In the genomic region with DNA sequence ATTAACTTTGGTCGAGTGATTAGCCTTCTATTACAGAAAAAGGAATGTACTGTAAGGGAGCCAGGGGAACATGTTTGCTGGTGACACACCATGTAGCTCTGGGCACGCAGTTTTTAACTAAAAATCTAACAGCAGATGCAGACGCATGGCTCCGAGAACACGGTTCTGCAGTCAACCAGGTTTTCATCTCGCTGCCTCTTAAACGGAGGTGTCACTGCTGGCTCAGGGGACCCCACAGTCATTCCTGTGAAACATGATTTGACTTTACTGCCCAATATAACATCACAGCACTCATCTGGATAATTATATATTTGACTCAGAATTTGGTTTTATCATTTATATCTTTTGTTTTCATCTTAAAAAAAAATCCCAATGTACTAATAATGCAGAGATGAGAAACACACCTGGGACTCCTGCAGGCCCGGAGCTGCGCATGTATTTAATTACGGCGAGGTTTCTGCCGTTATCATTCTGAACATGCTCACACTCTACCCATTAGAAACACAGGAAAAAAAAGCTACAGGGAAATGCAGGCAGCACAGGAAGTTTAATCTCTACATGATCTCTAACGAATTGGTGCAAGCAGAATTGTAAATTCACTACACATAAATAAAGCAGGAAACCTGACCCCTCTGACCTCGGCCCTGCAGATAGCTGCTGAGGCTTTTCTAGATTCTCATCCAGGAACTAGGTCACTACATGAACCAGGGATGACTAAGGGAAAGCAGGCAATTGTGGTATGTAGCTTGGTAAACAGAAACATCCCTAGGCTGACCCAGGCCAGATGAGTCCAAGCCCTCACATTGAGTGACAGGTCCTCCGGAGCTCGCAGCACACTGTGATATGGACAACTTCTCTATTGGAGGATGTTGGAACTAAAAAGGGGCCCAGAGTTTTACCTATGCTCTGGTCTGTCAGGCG, we compare ENCODE assay signal across 11 mouse cellular contexts.
DNase-seq lines count a peak whose midpoint lies in the region; ATAC-seq and TF ChIP-seq lines count a peak whose summit lies in the region.
"Had no signal": no experiment of that assay in that cellular context is flagged by ENCODE, and none has a peak within 500 bp of the region (broad histone marks: within the 10 kb centered on the region; RNA-seq: fewer than 3 reads in every experiment).

No protein-coding gene starts in this region.

- H3K9ac ChIP-seq in midbrain, embryonic 16.5 days (ENCODE audit: low read depth, low read length), result no peak overlapping the region
- H3K9ac ChIP-seq in forebrain, embryonic 13.5 days, result no peak overlapping the region
- H3K9ac ChIP-seq: embryonic facial prominence, embryonic 15.5 days; limb, embryonic 12.5 days had no signal

- no peak for TF ChIP-seq CTCF in brain, embryonic 14.5 days (IDR thresholded peaks at IDR 0.05; ENCODE audit: borderline replicate concordance, extremely low read depth, insufficient read depth, insufficient read length)

- peaks cover 16% of the 10 kb centered on the region; the same call in 1 of the 2 replicates for H3K4me1 ChIP-seq in midbrain, embryonic 16.5 days (ENCODE audit: control insufficient read depth, insufficient read depth, low read length)
- H3K4me1 ChIP-seq in forebrain, embryonic 13.5 days, result peaks cover 11% of the 10 kb centered on the region; the same call in 1 of the 2 replicates

- peak; percentile 31 for DNase-seq in embryo, embryonic 10 days (ENCODE audit: low spot score)
- no peak for DNase-seq in embryo, embryonic 10.5 days (ENCODE audit: low spot score)
- DNase-seq in kidney, postnatal 4 days, result peak; percentile 32 to 50
- DNase-seq in kidney, adult 11 months, result no peak
- DNase-seq in brain, embryonic 14.5 days (ENCODE audit: low read depth), result peak; percentile 49
- DNase-seq in thymus, postnatal 36 days, result no peak
- DNase-seq: lung, postnatal 10 days had no signal

- no peaks in the 10 kb centered on the region for H3K9me3 ChIP-seq in midbrain, embryonic 16.5 days (replicated peaks; ENCODE audit: control insufficient read depth, low read length, poor library complexity, severe bottlenecking)
- H3K9me3 ChIP-seq in forebrain, embryonic 13.5 days (replicated peaks), result no peaks in the 10 kb centered on the region
- H3K9me3 ChIP-seq: embryonic facial prominence, embryonic 15.5 days; limb, embryonic 12.5 days had no signal

- no peaks in the 10 kb centered on the region for H3K27me3 ChIP-seq in midbrain, embryonic 16.5 days (ENCODE audit: control insufficient read depth, insufficient read depth, low read depth, low read length)
- H3K27me3 ChIP-seq in forebrain, embryonic 13.5 days, result no peaks in the 10 kb centered on the region
- H3K27me3 ChIP-seq: embryonic facial prominence, embryonic 15.5 days; limb, embryonic 12.5 days had no signal

- H3K27ac ChIP-seq in midbrain, embryonic 16.5 days (ENCODE audit: low read length), result peak overlapping the region; percentile 44; the same call in 1 of the 2 replicates
- H3K27ac ChIP-seq in forebrain, embryonic 13.5 days, result no peak overlapping the region
- H3K27ac ChIP-seq: embryonic facial prominence, embryonic 15.5 days had no signal

- H3K4me2 ChIP-seq in midbrain, embryonic 16.5 days (ENCODE audit: low read length), result peak overlapping the region; percentile 27; the same call in 1 of the 2 replicates
- no peak overlapping the region for H3K4me2 ChIP-seq in forebrain, embryonic 13.5 days
- H3K4me2 ChIP-seq: embryonic facial prominence, embryonic 15.5 days; limb, embryonic 12.5 days had no signal

- H3K36me3 ChIP-seq in midbrain, embryonic 16.5 days (ENCODE audit: control insufficient read depth, insufficient read depth, low read length), result no peaks in the 10 kb centered on the region
- H3K36me3 ChIP-seq in forebrain, embryonic 13.5 days (ENCODE audit: poor library complexity, severe bottlenecking), result no peaks in the 10 kb centered on the region
- H3K36me3 ChIP-seq: embryonic facial prominence, embryonic 15.5 days; limb, embryonic 12.5 days had no signal

- peak; percentile 69 for ATAC-seq in midbrain, embryonic 16.5 days
- no peak for ATAC-seq in forebrain, embryonic 13.5 days

- TF ChIP-seq POLR2A in brain, embryonic 14.5 days (IDR thresholded peaks at IDR 0.05; ENCODE audit: borderline replicate concordance, extremely low read depth, insufficient read depth, insufficient read length, poor library complexity, severe bottlenecking), result no peak

- no peak overlapping the region for H3K4me3 ChIP-seq in midbrain, embryonic 16.5 days (ENCODE audit: low read depth, low read length)
- no peak overlapping the region for H3K4me3 ChIP-seq in forebrain, embryonic 13.5 days
- H3K4me3 ChIP-seq: embryonic facial prominence, embryonic 15.5 days; limb, embryonic 12.5 days had no signal

- 38% methylated on average over 17 of the region's 17 CpGs for WGBS in midbrain, embryonic 16.5 days
- WGBS in forebrain, embryonic 13.5 days, result 54% methylated on average over 17 of the region's 17 CpGs

Comparison
In these comparisons a context has a peak if more than half of its experiments do, and no peak if none do; other contexts are left out.
1. DNase-seq: peak in embryo, embryonic 10 days (single experiment), kidney, postnatal 4 days (2 of 2) and brain, embryonic 14.5 days (single experiment); none in embryo, embryonic 10.5 days (single experiment), kidney, adult 11 months (single experiment) and thymus, postnatal 36 days (0 of 2).